Mouse (Mus musculus) embryonic fibroblast, embryonic 13.5 days (primary cell): ENCODE data around the gene Spred2. TPM values are rescaled to one million over a fixed set of nuclear protein-coding genes. Genes with fewer than 3 reads are reported as not detected.

Source experiments
- H3K27ac ChIP-seq: 2 replicates; pipeline ENCODE4 v1.5.1; 2012; ENCODE audit warnings: low read length, control low read depth, inconsistent platforms; ENCODE audit not compliant: insufficient read depth
- H3K4me1 ChIP-seq: 2 replicates; pipeline ENCODE4 v1.6.1; 2011; ENCODE audit warnings: low read length; ENCODE audit not compliant: control insufficient read depth, insufficient read depth
- H3K4me3 ChIP-seq: 2 replicates; pipeline ENCODE4 v1.5.1; 2011; ENCODE audit warnings: mild to moderate bottlenecking, control low read depth, low read length; ENCODE audit not compliant: insufficient read depth
- CTCF ChIP-seq: IDR thresholded peaks from 2 replicates; pipeline ENCODE4 v1.5.1; 2011; ENCODE audit warnings: mild to moderate bottlenecking, control low read depth, low read length, moderate library complexity, borderline replicate concordance; ENCODE audit not compliant: insufficient read depth
- POLR2A ChIP-seq: IDR thresholded peaks from 2 replicates; pipeline ENCODE4 v1.6.1; 2011; ENCODE audit warnings: low read depth, mild to moderate bottlenecking, control low read depth, low read length, moderate library complexity
- polyA plus RNA-seq: library from polyadenylated mRNA; stranded (reverse); fragments of >200 nt; gene quantifications from 2 replicates; pipeline ENCODE4 v1.2.4, GENCODE M21; 2011; ENCODE audit warnings: low read depth; ENCODE audit not compliant: missing spikeins, insufficient read length

Gene Spred2
- polyA plus RNA-seq, 1 experiment, result 26.3 TPM

DNA sequence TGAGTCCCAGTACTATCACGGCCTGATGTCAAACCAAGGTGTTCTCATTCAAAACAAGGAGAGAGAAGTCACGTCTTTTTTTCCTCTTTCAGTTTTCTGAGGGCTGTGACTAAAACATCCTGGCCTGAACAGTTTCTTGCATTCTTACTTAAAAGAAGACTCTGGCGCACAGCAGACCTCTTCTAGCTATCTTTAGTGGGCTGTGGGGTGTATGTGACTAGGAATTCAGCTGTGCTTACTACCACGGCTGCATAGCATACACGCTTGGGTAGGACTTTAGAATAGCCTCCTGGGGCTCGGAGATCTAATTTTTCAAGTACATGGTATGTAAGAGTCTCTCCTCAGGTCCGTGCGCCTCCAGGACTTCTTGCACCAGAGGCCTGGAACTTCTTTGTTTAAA is 26.0 kb downstream of the Spred2 start:
- peaks cover 4% of the 10 kb centered on the region for H3K4me1 ChIP-seq
- no peak for TF ChIP-seq CTCF
- no peak for TF ChIP-seq POLR2A
- H3K27ac ChIP-seq, result no peak overlapping the region
- no peak overlapping the region for H3K4me3 ChIP-seq

DNA sequence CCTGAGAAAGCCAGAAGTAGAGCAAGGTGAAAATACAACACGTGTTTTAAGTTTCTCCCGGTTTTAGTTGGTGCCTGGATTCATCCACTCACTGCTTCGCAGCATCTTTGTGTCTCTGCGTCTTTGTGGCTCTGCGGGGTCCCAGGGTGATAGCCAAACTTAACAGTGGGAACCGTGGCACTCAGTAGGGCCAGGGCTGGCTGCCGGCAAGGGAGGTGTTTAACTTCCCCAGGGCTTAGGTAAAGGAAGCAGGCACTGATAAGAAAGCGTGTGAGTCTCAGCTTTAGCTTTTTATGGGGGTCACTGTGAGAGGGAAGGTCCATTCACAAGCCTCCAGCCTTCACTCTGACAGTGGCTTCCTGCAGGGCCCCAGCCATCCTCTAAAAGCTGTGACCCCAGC is 28.8 kb downstream of the Spred2 start:
- no peak for TF ChIP-seq POLR2A
- TF ChIP-seq CTCF, result no peak
- Histone ChIP-seq H3K4me3 (no peak overlapping the region), H3K4me1 (no peaks in the 10 kb centered on the region; the same call in 1 of the 2 replicates), H3K27ac (no peak overlapping the region)

DNA sequence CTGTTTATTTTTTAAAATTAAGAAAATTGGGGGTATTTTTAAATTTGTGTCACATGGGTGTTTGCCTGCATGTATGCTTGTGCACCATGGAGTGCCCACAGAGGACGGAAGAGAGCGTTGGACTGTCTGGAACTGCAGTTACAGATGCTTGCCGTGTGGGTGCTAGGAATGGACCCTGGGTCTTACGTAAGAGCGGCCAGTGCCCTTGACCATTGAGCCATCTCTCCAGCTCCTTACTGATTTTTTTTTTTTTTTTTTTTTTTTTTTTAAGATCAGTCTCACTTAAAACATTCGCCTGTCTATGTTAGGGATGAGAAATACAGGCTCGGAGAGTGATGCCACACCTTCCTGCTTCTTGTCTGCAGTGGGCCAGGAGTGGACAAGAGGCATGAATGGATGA is 29.7 kb downstream of the Spred2 start:
- no peak overlapping the region for H3K4me3 ChIP-seq
- H3K27ac ChIP-seq, result no peak overlapping the region
- no peaks in the 10 kb centered on the region; the same call in 1 of the 2 replicates for H3K4me1 ChIP-seq
- no peak for TF ChIP-seq POLR2A
- TF ChIP-seq CTCF, result no peak

DNA sequence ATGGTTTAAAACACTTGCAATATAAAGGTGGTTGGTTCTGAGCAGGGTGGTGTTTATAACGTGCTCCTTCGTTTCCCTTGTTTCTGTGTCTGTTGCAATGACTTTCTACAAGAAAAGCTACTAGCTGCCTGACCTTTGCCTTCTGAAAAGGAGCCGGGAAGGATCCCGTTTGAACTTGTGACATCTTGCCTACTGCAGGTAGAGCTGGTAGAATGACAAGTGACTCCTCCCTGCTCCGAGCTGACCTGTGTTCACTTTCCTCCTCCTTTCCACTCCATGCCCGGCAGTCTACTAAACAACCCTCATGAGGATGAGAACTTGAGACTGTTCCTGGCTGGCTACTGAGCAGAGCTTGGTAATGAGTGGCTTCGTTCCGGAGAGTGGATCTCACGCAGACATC is 30.9 kb downstream of the Spred2 start:
- Histone ChIP-seq H3K27ac (no peak overlapping the region), H3K4me1 (no peaks in the 10 kb centered on the region), H3K4me3 (no peak overlapping the region)
- no peak for TF ChIP-seq POLR2A
- no peak for TF ChIP-seq CTCF

DNA sequence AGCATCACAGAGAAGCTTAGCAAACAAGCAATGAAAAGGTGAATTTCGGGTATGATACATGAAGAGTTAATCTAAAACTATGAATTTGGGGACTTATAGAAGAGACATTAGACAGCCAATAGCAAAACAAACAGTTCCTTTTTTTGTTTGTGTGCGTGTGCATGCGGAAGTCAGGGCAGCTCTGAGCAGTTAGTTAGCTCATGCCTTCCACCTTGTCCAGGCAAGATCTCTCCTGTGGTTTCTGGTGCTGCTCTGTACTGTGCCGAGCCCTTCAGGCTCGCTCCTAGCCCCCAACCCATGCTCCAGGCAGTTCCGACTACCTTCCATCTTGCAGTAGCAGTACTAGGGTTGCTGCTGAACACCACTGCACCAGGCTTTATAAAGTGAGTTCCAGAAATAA is 31.5 kb downstream of the Spred2 start:
- Histone ChIP-seq H3K4me1 (no peaks in the 10 kb centered on the region), H3K4me3 (no peak overlapping the region), H3K27ac (no peak overlapping the region)
- TF ChIP-seq CTCF (no peak), POLR2A (no peak)

DNA sequence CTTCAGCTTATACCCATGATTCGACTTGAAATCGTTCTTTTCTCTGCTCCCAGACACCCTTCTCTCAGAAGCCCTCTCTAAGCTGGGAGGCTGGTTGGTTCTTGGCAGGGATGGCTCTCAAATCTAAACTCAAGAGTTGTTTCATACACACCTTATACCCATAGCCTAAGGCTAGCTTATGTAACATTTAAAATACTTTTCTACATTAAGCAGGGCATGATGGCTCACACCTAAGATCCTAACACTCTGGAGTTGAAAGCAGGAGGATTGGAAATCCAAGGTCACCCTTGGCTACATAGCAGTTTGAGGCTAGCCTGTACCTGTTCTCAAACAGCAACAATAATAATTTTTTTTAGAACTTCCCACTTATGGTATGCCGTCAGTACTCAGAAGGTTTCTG is 34.8 kb downstream of the Spred2 start:
- TF ChIP-seq POLR2A (no peak), CTCF (no peak)
- no peak overlapping the region for H3K27ac ChIP-seq

DNA sequence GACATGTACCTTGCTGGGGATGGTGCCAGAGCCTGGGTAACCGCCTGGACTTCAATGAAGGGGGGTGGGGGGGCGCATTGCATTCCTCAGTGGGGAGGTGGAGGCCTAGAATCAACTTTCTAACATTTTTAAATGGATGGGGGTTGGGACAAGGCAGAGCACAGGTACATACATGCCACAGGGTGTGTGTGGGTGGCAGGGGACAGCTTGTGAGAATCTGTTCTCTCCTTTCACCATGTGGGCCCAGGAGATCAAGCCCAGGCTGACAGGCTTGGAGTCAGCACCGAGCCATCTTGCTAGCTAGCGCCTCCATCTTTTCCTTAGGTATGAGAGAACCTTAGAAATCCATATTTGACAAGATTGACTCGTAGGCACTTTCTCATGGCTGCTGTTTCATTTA is 35.7 kb downstream of the Spred2 start:
- no peak overlapping the region for H3K27ac ChIP-seq

More for the DNA sequence above, 34.8 kb downstream of the Spred2 start:
- Histone ChIP-seq H3K4me1 (peaks cover 11% of the 10 kb centered on the region), H3K4me3 (no peak overlapping the region)

DNA sequence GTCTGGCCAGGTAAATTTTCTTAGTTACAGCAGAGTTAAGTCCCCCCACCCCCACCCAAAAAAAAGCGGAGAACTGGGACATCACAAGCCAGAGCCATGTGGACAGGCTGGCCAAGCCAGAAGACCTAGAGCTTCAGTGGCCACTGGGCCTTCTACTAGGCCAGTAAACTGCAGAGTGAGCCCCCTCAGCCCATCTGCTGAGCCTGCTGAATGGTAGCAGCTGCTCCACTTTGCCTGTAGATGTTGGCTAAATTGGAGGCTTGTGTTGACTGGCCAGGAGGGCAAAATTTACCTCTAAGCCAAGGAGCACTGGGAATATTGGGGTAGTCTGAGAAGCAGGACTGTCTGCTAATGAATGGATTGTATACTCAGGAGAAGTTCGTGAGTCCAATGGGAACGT is 36.4 kb downstream of the Spred2 start:
- no peak for TF ChIP-seq CTCF
- TF ChIP-seq POLR2A, result no peak
- H3K4me1 ChIP-seq, result peaks cover 11% of the 10 kb centered on the region
- no peak overlapping the region for H3K4me3 ChIP-seq
- H3K27ac ChIP-seq, result no peak overlapping the region

More for the DNA sequence above, 35.7 kb downstream of the Spred2 start:
- Histone ChIP-seq H3K4me1 (peaks cover 11% of the 10 kb centered on the region), H3K4me3 (no peak overlapping the region)
- TF ChIP-seq CTCF, result no peak
- TF ChIP-seq POLR2A, result no peak

DNA sequence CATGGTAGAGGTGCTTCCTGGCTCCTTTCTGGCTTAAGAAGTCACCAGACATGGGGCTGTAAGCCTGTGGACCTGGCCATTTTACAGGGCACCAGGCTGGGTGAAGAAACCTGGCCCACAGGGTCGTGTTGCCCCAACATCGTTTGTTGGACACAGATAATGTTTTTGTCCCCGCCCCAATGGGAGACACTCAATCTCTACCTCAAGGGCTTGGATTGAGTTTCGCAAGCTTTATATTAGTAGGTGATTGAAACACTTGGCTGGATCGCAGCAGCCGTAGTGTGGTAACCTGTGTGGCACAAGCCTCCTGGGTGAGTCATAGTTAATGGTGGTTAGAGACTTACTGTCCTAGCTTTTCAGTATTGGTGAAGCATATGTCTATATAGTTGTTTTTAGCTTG is 36.9 kb downstream of the Spred2 start:
- H3K27ac ChIP-seq, result no peak overlapping the region
- no peak overlapping the region for H3K4me3 ChIP-seq
- TF ChIP-seq POLR2A (no peak), CTCF (no peak)
- peaks cover 11% of the 10 kb centered on the region for H3K4me1 ChIP-seq

DNA sequence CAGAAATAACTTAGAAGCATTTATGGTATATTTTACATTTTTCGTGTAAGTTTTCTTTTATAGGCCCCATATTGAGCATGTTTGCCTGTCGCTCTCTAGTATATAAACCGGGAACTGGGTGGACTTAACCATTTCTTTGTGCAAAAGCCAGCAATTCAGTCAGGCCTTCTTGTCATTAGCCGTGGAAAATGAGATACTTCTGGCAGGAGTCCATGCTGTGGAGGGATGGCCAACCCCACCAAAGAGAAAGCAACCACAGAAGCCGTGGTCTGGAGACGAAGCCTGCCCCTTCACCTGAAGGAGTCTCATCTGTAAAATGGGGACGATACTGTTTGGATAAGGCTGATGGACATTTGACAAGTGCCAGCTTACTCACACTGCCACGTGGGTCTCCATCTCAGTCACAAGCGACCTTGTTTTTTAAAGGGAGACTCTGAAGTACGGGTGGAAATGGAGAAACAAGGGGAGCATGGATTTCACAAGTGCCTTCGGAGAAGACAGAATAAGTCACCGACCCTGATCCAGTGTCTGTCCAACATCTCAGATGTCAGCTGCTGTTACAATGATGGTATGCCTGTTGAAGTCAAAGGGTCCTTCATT is 37.7 kb downstream of the Spred2 start:
- no peak overlapping the region for H3K27ac ChIP-seq
- H3K4me1 ChIP-seq, result peaks cover 11% of the 10 kb centered on the region
- no peak for TF ChIP-seq CTCF
- no peak for TF ChIP-seq POLR2A
- no peak overlapping the region for H3K4me3 ChIP-seq

DNA sequence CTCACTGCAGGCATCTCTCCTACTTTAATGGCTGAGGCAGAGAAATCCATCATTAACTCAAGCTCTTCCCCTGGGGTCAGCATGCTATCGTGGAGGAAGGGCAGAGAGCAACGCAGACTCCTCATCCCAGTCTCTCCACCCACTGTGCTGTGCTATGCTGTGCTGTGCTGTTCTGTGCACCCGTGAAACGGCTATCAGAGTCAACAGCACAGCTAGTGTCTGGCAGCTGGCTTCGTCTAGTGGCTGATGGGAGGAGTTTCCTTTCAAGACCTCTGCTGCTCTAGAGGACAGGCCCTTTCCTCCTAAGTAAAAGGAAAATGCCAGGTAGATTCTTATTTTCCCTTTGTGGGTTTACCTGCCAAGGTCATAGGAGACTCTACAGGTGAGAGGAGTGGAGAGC is 38.6 kb downstream of the Spred2 start:
- Histone ChIP-seq H3K4me1 (peaks cover 11% of the 10 kb centered on the region), H3K27ac (no peak overlapping the region), H3K4me3 (no peak overlapping the region)
- no peak for TF ChIP-seq CTCF
- no peak for TF ChIP-seq POLR2A
